Mouse (Mus musculus) brain, adult 2 months (tissue): ENCODE results near the gene Aagab.

Source experiments
- DNase-seq: peaks from one replicate; pipeline ENCODE4 v3.0.0; 2011; ENCODE audit warnings: low read depth, low spot score

The Aagab gene

GRCm38 (mm10) chr9:63647581-63648519, 45.4 kb downstream of the Aagab start:
- DNase-seq = peak; percentile 64

GRCm38 (mm10) chr9:63648520-63648918, 46.1 kb downstream of the Aagab start:
- DNase-seq = peak; percentile 67

DNA sequence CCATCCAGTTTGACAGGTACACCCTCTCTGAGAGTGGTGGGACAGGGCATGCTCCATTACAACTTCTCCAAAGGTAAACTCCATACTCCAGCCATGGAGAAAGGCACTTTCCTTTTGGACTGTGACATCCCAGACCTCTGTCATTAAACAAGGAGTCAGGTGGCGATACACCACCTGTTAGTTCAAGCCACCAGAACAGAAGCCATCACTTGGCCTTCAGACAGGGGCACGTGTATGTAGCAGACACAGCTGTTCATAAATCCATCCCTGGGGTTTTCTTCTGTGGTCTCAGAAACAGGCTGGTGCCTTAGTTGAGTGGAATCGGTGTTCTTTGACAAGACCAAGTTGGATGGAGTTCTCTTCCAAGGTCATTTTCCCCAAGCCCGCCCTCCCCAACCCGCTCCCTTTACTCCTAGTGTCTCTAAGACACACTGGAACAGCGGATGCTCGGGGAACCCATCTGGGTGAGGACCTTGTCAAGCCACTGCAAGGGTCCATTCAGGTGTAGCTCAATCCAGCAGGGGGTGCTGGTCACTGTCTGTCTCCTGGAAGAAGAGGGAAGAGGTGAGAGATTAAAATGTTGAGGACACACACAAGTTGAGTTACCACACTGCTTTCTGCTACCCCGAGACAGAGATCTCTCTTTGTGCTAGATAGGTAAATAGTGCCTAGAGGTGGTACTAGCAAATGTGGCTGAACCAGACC, 47.5 kb downstream of the Aagab start:
- DNase-seq = peak; percentile 57

GRCm38 (mm10) chr9:63650905-63651304, 48.4 kb downstream of the Aagab start:
- peak; percentile 76 for DNase-seq

- no peak for DNase-seq
Observed at GRCm38 (mm10) chr9:63651594-63651993, 49.1 kb downstream of the Aagab start.

DNA sequence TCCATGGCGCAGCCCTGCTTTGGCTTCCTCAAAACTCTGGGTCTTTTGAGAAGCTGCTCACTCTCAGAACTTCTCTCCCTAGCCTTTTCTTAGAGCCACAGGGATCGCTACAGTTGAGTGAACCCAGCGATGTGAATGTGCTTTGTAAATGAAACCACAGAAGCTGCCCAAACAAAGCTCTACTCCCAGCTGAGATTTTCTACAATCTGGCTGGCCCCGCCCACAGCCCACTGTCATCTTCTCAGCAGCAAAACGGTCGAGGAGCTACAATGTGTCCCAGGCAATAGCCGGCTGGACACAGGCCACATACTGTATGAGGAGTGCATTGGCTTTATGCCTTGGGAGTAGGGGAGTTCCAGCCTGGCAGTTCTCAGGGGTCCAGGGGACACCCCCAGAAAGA, 51.2 kb downstream of the Aagab start:
- no peak for DNase-seq

DNA sequence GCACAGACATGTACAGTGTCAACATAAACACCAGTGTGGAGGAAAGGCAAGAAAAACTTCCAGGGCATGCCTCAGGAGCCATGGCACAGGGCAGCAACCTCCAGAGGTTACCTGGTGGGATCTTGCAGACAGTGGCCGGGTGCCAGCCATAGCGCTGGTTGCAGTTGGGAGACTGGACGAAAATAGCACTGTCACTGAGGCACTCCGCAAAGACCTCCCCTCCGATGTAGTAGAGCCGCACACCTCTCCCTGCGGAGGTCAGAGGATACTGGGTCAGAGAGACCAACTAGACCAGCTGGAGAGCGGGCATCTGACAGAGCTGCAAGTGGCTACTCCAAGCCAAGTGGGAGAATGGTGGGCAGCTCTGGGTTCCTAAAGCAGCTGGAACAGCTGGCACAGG, 52.1 kb downstream of the Aagab start:
- DNase-seq = no peak

- no peak for DNase-seq
Observed at GRCm38 (mm10) chr9:63655092-63655491, 52.6 kb downstream of the Aagab start.

DNA sequence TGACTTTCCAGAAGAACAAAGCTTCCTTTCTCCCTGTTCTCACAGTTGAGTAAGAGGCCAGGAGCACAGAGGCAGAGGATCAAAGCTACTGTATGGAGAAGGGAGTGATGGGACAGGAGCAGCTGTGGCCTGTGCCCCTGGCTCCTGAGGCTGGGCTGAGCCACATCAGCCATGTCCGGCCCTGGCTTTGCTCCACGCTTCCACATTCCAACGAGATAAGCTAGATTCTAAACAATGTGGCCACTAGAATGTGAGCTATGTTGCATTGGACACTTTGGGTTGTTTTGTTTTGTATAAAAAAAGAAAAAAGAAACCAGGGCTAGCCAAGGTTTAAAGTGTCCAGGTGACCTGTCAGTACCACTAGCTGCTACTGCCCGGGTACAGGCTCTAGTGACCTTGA, 54.7 kb downstream of the Aagab start:
- no peak for DNase-seq

GRCm38 (mm10) chr9:63658436-63658835, 56.0 kb downstream of the Aagab start:
- no peak for DNase-seq

GRCm38 (mm10) chr9:63658970-63659371, 56.5 kb downstream of the Aagab start:
- DNase-seq = peak; percentile 89

- no peak for DNase-seq
Observed at GRCm38 (mm10) chr9:63660061-63660460, 57.6 kb downstream of the Aagab start.

DNA sequence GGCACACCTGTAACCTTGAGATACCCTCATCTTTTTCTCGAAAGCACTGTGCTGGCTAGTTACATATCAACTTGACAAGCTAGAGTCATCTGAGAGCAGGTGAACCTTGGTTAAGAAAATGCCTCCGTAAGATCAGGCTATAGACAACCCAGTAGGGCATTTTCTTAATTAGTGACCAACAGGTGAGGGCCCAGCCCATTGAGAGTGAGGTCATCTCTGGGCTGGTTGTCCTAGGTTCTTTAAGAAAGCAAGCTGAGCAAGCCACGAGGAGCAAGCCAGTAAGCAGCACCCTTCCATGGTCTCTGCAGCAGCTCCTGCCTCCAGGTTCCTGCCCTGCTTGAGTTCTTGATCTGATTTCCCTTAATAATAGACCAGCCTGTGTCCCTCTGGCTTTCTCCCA, 58.2 kb downstream of the Aagab start:
- no peak for DNase-seq

DNA sequence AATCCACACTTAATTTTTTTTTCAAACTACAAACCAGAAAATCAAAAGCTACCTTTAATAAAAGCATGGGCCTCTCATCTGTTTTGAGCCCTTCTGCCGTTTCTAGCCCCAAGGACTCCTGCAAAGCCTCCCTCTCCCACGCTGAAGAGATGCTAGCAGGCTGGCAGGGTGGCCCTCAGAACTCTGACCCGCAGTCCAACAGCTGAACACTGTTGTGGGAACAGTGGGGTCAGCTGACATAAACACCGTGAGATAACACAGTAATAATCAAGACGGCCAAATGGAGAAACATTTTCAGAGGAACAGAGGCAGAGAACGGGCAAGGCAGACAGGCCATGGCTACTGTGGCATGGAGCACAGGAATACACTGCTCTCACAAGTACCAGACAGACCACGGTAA, 60.3 kb downstream of the Aagab start:
- DNase-seq = no peak

DNA sequence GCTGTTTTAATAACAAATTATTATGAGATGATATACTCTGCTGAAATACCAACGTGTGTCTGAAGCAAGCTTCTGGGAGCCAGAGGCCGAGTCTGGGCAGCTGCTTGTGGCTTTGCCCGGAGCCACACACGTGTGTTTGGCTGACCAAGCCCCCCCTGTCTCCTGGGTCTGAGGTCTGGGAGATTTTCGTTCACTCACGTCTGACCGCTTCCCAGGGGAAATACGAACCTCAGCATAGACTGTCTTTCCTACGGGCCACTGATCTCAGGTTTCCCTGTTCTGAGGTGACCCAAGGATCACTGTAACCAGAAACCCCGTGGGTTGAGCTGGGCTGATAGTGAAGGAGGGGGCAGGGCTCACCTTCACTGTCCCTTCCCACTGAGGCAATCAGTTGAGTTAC, 60.8 kb downstream of the Aagab start:
- no peak for DNase-seq

- DNase-seq = no peak
Observed at GRCm38 (mm10) chr9:63664300-63664745, 61.9 kb downstream of the Aagab start.

DNA sequence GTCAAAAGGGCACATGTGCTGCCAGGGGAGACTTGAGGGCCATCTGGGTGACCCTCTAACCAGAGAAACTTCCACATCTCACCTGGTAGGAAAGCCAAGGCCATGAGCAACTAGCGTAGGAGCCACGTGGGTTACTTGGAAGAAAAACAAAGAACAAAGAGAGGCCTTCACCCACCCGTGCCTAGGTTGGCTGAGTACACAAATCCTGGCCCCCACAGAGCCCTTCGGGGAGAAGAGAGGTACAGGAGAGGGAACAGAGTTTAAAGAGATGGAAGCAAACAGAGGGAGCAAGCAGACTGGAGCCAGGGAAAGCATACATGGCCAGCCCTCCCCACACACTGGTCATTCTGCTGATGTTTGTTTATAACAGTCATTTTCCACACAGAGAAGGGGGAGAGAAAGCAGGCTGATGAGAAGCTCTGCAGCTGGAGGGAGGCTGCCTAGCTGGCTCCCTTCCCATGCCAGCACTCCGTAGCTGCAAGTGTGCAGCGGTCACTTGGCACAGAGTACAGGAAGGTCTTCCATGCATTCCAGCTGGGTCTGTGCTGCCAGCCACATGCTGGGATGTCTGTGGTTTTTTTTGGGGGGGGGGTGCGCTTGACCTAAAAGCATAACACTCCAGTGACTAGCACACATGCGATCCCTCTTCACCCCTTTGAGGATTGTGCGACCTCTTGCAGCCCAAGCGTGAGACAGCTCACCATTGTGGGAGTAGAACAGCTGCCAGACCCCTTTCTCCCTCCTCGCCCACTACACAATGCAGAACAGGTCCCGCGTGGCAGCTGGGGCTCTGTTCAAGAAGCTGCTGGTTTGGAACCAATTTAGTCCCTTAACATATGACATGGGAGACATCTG, 62.6 kb downstream of the Aagab start:
- DNase-seq = peak; percentile 51

GRCm38 (mm10) chr9:63666612-63667372, 64.3 kb downstream of the Aagab start:
- DNase-seq = no peak

- no peak for DNase-seq
Observed at GRCm38 (mm10) chr9:63667373-63667724, 64.9 kb downstream of the Aagab start.

- no peak for DNase-seq
Observed at GRCm38 (mm10) chr9:63668621-63669020, 66.2 kb downstream of the Aagab start.

DNA sequence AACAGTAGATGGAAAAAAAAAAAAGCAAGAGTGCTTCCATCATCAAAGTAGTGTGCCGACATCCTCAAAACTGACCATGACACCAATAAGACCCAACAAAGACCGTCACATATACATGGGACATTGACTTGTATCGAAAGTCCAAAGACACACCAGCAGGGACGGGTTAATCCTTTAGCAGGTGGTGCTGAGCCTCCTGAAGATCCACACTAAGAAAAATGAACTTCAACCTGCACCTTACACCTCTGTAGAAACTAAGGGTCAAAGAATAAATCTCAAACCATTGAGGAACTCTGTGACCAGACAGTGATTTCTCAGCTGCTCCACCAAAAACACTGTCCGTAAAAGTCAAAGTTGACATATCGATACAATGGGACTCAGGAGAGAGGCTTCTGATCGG, 67.4 kb downstream of the Aagab start:
- no peak for DNase-seq
